Mouse (Mus musculus): ENCODE data around the gene Ap2s1. TPM values are rescaled to one million over a fixed set of nuclear protein-coding genes. Genes with fewer than 3 reads are reported as not detected.
A peak's percentile ranks its signal among the peaks of the same experiment; 100 is the strongest.

Gene Ap2s1
- polyA plus RNA-seq, 1 experiment, result 240 TPM

- Histone ChIP-seq H3K36me3 (ENCODE audit: control insufficient read depth, insufficient read depth, low read length) (no peaks in the 10 kb centered on the region), H3K4me1 (ENCODE audit: control insufficient read depth, insufficient read depth, low read length) (peaks cover 2% of the 10 kb centered on the region), H3K27ac (ENCODE audit: control insufficient read depth, insufficient read depth, low read depth, low read length) (no peak overlapping the region), H3K27me3 (ENCODE audit: control insufficient read depth, insufficient read depth, low read length) (no peaks in the 10 kb centered on the region), H3K4me3 (ENCODE audit: control insufficient read depth, low read depth, low read length) (no peak overlapping the region)
- TF ChIP-seq POLR2A (IDR thresholded peaks at IDR 0.05; ENCODE audit: control insufficient read depth, low read depth, low read length), result no peak
- no peak for TF ChIP-seq CTCF (IDR thresholded peaks at IDR 0.05; ENCODE audit: control insufficient read depth, insufficient read depth, insufficient replicate concordance, low read depth, low read length)
These were observed 28.2 kb downstream of the Ap2s1 start for GRCm38 (mm10) chr7:16766443-16766842.

- Histone ChIP-seq H3K4me1 (ENCODE audit: control insufficient read depth, insufficient read depth, low read length) (peaks cover 4% of the 10 kb centered on the region), H3K27me3 (ENCODE audit: control insufficient read depth, insufficient read depth, low read length) (no peaks in the 10 kb centered on the region), H3K36me3 (ENCODE audit: control insufficient read depth, insufficient read depth, low read length) (no peaks in the 10 kb centered on the region), H3K27ac (ENCODE audit: control insufficient read depth, insufficient read depth, low read depth, low read length) (no peak overlapping the region), H3K4me3 (ENCODE audit: control insufficient read depth, low read depth, low read length) (no peak overlapping the region)
- TF ChIP-seq CTCF (IDR thresholded peaks at IDR 0.05; ENCODE audit: control insufficient read depth, insufficient read depth, insufficient replicate concordance, low read depth, low read length) (no peak), POLR2A (IDR thresholded peaks at IDR 0.05; ENCODE audit: control insufficient read depth, low read depth, low read length) (no peak)
These were observed 37.7 kb downstream of the Ap2s1 start for GRCm38 (mm10) chr7:16775888-16776287.

DNA sequence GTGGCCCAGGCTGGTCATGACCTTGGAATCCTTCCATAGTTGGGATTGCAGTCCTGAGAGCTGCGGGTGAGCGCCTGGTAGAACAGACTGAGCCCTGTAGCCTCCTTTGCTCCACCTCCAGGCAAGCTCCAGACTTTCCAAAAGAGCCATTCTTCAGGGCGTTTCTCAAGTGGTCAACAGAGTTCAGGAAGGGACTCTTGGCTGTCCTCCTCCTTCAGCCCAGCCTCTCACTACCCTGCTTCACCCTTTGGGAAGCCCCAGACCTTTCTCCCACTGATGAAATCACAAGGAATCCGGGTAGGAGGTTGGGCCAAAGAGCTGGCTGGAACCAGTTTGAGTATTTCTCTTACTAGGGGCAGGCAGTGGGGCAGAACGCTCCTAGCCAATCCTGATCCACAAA is 41.9 kb downstream of the Ap2s1 start:
- H3K27ac ChIP-seq (ENCODE audit: control insufficient read depth, insufficient read depth, low read depth, low read length), result peak overlapping the region; percentile 16; the same call in 1 of the 2 replicates
- no peak overlapping the region for H3K4me3 ChIP-seq (ENCODE audit: control insufficient read depth, low read depth, low read length)
- TF ChIP-seq CTCF (IDR thresholded peaks at IDR 0.05; ENCODE audit: control insufficient read depth, insufficient read depth, insufficient replicate concordance, low read depth, low read length), result no peak
- no peak for TF ChIP-seq POLR2A (IDR thresholded peaks at IDR 0.05; ENCODE audit: control insufficient read depth, low read depth, low read length)
- no peaks in the 10 kb centered on the region for H3K27me3 ChIP-seq (ENCODE audit: control insufficient read depth, insufficient read depth, low read length)
- H3K4me1 ChIP-seq (ENCODE audit: control insufficient read depth, insufficient read depth, low read length), result peaks cover 9% of the 10 kb centered on the region
- no peaks in the 10 kb centered on the region for H3K36me3 ChIP-seq (ENCODE audit: control insufficient read depth, insufficient read depth, low read length)

DNA sequence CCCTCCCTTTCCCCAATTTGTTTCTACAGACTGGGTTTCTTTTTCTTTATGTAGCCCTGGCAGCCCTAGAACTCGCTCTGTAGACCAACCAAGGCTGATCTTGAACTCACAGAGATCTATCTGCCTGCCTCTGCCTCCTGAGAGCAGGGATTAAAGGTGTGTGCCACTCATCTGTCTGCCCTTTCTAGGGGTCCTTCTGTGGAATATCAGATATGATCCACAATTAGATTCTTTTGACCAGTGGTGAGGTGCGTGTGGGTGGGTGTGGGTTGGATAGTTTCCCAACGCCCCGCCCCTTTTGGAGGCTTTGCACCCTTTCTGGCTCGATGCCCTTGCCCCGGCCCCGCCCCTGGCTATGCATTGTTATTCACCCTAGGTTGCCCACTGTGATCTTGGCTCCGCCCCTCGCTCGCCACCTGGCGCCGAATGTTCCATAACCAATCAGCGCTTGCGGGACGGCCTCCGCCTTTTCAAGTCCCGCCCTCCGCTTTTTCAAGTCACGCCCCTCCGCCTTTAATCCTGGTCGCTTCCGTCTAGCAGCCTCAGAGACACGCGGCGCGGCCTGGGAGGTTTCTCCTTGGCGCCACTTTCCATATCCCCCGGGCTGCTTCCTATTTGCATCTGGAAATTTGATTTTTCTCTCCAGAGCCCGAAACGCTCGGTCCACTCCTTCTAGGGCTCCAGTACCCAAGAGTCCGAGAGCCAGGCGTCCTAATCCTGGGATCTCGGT is 42.8 kb downstream of the Ap2s1 start, which contains the start of gene Slc1a5:
TSS of gene Slc1a5 (plus strand) at position 516 of the 730 bp plus-strand sequence.
- H3K27me3 ChIP-seq (ENCODE audit: control insufficient read depth, insufficient read depth, low read length), result no peaks in the 10 kb centered on the region
- H3K4me1 ChIP-seq (ENCODE audit: control insufficient read depth, insufficient read depth, low read length), result peaks cover 9% of the 10 kb centered on the region
- peak within 1 kb of the TSS; percentile 83 for H3K4me3 ChIP-seq (ENCODE audit: control insufficient read depth, low read depth, low read length)
- H3K36me3 ChIP-seq (ENCODE audit: control insufficient read depth, insufficient read depth, low read length), result no peaks in the 10 kb centered on the region
- TF ChIP-seq POLR2A (IDR thresholded peaks at IDR 0.05; ENCODE audit: control insufficient read depth, low read depth, low read length) (peak; percentile 84), CTCF (IDR thresholded peaks at IDR 0.05; ENCODE audit: control insufficient read depth, insufficient read depth, insufficient replicate concordance, low read depth, low read length) (no peak)
- no peak within 1 kb of the TSS for H3K27ac ChIP-seq (ENCODE audit: control insufficient read depth, insufficient read depth, low read depth, low read length)

GRCm38 (mm10) chr7:16781555-16781815 is 43.3 kb downstream of the Ap2s1 start:
- Histone ChIP-seq H3K4me1 (ENCODE audit: control insufficient read depth, insufficient read depth, low read length) (peaks cover 9% of the 10 kb centered on the region), H3K27ac (ENCODE audit: control insufficient read depth, insufficient read depth, low read depth, low read length) (no peak overlapping the region)

DNA sequence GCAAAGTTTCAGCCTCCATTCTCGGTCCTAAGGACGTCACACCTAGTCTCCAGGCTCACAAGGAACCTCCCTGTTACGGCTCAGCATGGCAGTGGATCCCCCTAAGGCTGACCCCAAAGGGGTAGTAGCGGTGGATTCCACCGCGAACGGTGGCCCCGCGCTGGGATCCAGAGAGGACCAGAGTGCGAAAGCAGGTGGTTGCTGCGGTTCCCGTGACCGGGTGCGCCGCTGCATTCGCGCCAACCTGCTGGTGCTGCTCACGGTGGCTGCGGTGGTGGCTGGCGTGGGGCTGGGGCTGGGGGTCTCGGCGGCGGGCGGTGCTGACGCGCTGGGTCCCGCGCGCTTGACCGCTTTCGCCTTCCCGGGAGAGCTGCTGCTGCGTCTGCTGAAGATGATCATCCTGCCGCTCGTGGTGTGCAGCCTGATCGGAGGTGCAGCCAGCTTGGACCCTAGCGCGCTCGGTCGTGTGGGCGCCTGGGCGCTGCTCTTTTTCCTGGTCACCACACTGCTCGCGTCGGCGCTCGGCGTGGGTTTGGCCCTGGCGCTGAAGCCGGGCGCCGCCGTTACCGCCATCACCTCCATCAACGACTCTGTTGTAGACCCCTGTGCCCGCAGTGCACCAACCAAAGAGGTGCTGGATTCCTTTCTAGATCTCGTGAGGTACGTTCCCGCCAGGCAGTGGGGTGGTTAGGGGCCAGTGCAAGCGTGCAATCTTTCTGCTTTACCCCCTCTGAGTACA is 43.8 kb downstream of the Ap2s1 start:
- no peaks in the 10 kb centered on the region for H3K36me3 ChIP-seq (ENCODE audit: control insufficient read depth, insufficient read depth, low read length)
- peaks cover 9% of the 10 kb centered on the region for H3K4me1 ChIP-seq (ENCODE audit: control insufficient read depth, insufficient read depth, low read length)
- TF ChIP-seq POLR2A (IDR thresholded peaks at IDR 0.05; ENCODE audit: control insufficient read depth, low read depth, low read length) (no peak), CTCF (IDR thresholded peaks at IDR 0.05; ENCODE audit: control insufficient read depth, insufficient read depth, insufficient replicate concordance, low read depth, low read length) (no peak)
- no peak overlapping the region for H3K27ac ChIP-seq (ENCODE audit: control insufficient read depth, insufficient read depth, low read depth, low read length)
- peak overlapping the region; percentile 83 for H3K4me3 ChIP-seq (ENCODE audit: control insufficient read depth, low read depth, low read length)
- no peaks in the 10 kb centered on the region for H3K27me3 ChIP-seq (ENCODE audit: control insufficient read depth, insufficient read depth, low read length)

More at GRCm38 (mm10) chr7:16781555-16781815, 43.3 kb downstream of the Ap2s1 start:
- Histone ChIP-seq H3K36me3 (ENCODE audit: control insufficient read depth, insufficient read depth, low read length) (no peaks in the 10 kb centered on the region), H3K4me3 (ENCODE audit: control insufficient read depth, low read depth, low read length) (peak overlapping the region; percentile 83), H3K27me3 (ENCODE audit: control insufficient read depth, insufficient read depth, low read length) (no peaks in the 10 kb centered on the region)
- TF ChIP-seq CTCF (IDR thresholded peaks at IDR 0.05; ENCODE audit: control insufficient read depth, insufficient read depth, insufficient replicate concordance, low read depth, low read length) (no peak), POLR2A (IDR thresholded peaks at IDR 0.05; ENCODE audit: control insufficient read depth, low read depth, low read length) (no peak)

DNA sequence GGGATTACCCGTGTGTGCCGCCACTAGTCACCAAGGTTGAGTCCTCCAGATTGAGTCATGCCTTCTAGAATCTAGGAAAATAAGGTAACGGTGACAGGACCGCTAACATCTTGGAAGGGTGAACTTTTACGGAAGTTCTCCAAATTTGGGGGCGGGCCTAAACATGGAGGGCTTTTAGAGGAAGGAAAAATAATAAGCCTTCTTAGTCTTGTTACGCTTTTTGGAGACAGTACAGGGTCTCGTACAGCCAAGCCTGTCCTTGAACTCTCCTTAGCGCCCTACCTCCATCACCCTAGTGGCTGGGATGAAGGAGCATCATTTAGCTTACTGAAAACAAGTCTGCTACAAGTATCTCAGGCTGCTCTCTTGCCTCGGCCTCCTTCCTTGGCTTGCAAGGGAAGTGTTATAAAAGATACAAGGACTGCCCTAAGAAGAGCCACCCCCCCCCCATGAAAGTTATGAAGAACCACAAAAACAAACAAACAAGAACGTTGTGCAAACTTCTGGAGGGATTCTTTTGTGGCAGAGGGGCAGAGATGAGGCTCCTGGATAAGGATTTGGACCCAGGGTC is 44.4 kb downstream of the Ap2s1 start:
- Histone ChIP-seq H3K4me1 (ENCODE audit: control insufficient read depth, insufficient read depth, low read length) (peaks cover 9% of the 10 kb centered on the region), H3K27ac (ENCODE audit: control insufficient read depth, insufficient read depth, low read depth, low read length) (no peak overlapping the region), H3K36me3 (ENCODE audit: control insufficient read depth, insufficient read depth, low read length) (no peaks in the 10 kb centered on the region), H3K4me3 (ENCODE audit: control insufficient read depth, low read depth, low read length) (peak overlapping the region; percentile 83), H3K27me3 (ENCODE audit: control insufficient read depth, insufficient read depth, low read length) (no peaks in the 10 kb centered on the region)
- TF ChIP-seq POLR2A (IDR thresholded peaks at IDR 0.05; ENCODE audit: control insufficient read depth, low read depth, low read length) (no peak), CTCF (IDR thresholded peaks at IDR 0.05; ENCODE audit: control insufficient read depth, insufficient read depth, insufficient replicate concordance, low read depth, low read length) (no peak)

Data from testis, adult 2 months (tissue).